Mouse (Mus musculus): ENCODE measurements at regions not wholly inside any gene's neighbourhood (a gene's known extent, or its start where the extent isn't known, plus 50 kb on each side); places are given as distances from the start of the nearest gene placed in this dataset.

DNA sequence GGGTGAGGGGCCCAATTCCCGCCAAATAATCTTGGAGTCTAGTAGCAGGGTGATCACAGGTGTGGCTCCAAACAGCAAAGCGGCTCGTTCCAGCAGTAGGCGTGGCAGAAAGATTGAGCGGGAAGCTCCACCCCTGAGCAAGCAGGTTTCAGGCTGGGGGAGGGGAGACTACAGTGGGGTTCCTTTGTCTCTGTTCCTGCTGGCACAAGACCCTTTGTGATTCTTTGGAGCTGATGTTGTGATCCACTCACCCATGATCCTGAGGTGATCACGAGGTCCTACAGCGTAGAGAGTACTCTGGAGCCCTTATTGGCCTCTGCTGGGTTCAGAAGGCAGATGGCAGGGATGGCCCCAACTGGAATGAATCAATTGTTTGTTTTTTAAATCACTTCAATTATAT, 318.7 kb downstream of the Casp12 start:
- Histone ChIP-seq H3K27ac (ENCODE audit: control insufficient read depth, low read depth, low read length) (no peak overlapping the region), H3K4me1 (ENCODE audit: control insufficient read depth in 1 of 2, insufficient read depth in 2 of 2, low read length in 2 of 2) (no peaks in the 10 kb centered on the region), H3K27me3 (ENCODE audit: control insufficient read depth in 1 of 2, insufficient read depth in 2 of 2, low read length in 2 of 2) (no peaks in the 10 kb centered on the region), H3K79me2 (ENCODE audit: control insufficient read depth, insufficient read depth, low read length, poor library complexity) (no peaks in the 10 kb centered on the region), H3K36me3 (ENCODE audit: control insufficient read depth in 1 of 2, insufficient read depth in 2 of 2, low read length in 2 of 2) (no peaks in the 10 kb centered on the region), H3K9me3 (replicated peaks; ENCODE audit: insufficient read depth, low read length) (no peaks in the 10 kb centered on the region), H3K9ac (ENCODE audit: control insufficient read depth, low read depth, low read length, poor library complexity, severe bottlenecking) (no peak overlapping the region), H3K4me3 (ENCODE audit: control insufficient read depth in 1 of 2, insufficient read depth in 1 of 2, low read depth in 2 of 2, low read length in 2 of 2) (no peak overlapping the region)
- TF ChIP-seq ZNF384 (IDR thresholded peaks at IDR 0.05; ENCODE audit: low read depth, low read length) = no peak
- TF ChIP-seq RCOR1 (IDR thresholded peaks at IDR 0.05; ENCODE audit: low read depth, low read length) = no peak
- TF ChIP-seq TAL1 (IDR thresholded peaks at IDR 0.05; ENCODE audit: low read length) = no peak
- TF ChIP-seq MYC (IDR thresholded peaks at IDR 0.05; ENCODE audit: low read depth, low read length) = no peak
- TF ChIP-seq E2F4 (IDR thresholded peaks at IDR 0.05; ENCODE audit: borderline replicate concordance, low read depth, low read length) = no peak
- TF ChIP-seq HCFC1 (IDR thresholded peaks at IDR 0.05; ENCODE audit: low read depth, low read length) = no peak
- no peak for TF ChIP-seq POLR2AphosphoS5 (IDR thresholded peaks at IDR 0.05; ENCODE audit: borderline replicate concordance, low read depth, low read length)
- TF ChIP-seq NELFE (IDR thresholded peaks at IDR 0.05; ENCODE audit: low read depth, low read length) = no peak
- no peak for TF ChIP-seq EP300 (IDR thresholded peaks at IDR 0.05; ENCODE audit: low read depth in 1 of 2, low read length in 2 of 2)
- TF ChIP-seq MYB (IDR thresholded peaks at IDR 0.05; ENCODE audit: low read depth, low read length) = no peak
- no peak for TF ChIP-seq UBTF (IDR thresholded peaks at IDR 0.05; ENCODE audit: borderline replicate concordance, insufficient read depth, low read depth, low read length)
- no peak for TF ChIP-seq POLR2A (IDR thresholded peaks at IDR 0.05; ENCODE audit: control insufficient read depth in 1 of 2, insufficient read depth in 1 of 2, low read depth in 1 of 2, low read length in 2 of 2, poor library complexity in 1 of 2)
- TF ChIP-seq ZMIZ1 (IDR thresholded peaks at IDR 0.05; ENCODE audit: low read depth, low read length) = no peak
- TF ChIP-seq ZKSCAN1 (IDR thresholded peaks at IDR 0.05; ENCODE audit: low read depth, low read length) = no peak
- no peak for DNase-seq (ENCODE audit: low read depth, low spot score)

DNA sequence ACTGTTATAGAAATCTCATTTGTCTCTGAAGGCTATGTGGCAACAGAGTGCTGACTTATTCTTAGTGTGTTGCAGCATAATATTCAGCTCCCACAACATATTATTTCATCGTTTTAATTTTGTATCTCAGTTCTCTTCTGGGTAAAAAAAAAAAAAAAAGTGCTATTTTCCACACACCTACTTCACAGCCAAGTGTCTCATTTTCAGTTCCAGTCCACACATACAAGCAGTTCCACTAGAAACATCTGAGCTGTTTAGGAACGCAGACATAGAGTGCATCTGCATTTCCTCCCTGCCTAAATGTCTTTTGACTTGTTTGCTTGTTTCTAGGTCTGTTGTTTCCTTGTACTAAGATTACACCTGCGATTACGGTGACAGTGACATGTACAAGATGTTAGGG, 328.3 kb downstream of the Casp12 start:
- H3K27ac ChIP-seq (ENCODE audit: control insufficient read depth, low read depth, low read length) = no peak overlapping the region
- H3K9ac ChIP-seq (ENCODE audit: control insufficient read depth, low read depth, low read length, poor library complexity, severe bottlenecking) = no peak overlapping the region
- H3K79me2 ChIP-seq (ENCODE audit: control insufficient read depth, insufficient read depth, low read length, poor library complexity) = no peaks in the 10 kb centered on the region
- H3K36me3 ChIP-seq (ENCODE audit: control insufficient read depth in 1 of 2, insufficient read depth in 2 of 2, low read length in 2 of 2) = no peaks in the 10 kb centered on the region
- no peak for TF ChIP-seq EP300 (IDR thresholded peaks at IDR 0.05; ENCODE audit: low read depth in 1 of 2, low read length in 2 of 2)
- TF ChIP-seq POLR2A (IDR thresholded peaks at IDR 0.05; ENCODE audit: control insufficient read depth in 1 of 2, insufficient read depth in 1 of 2, low read depth in 1 of 2, low read length in 2 of 2, poor library complexity in 1 of 2) = no peak
- TF ChIP-seq TCF12 (IDR thresholded peaks at IDR 0.05; ENCODE audit: low read depth, low read length) = no peak
- H3K4me1 ChIP-seq (ENCODE audit: control insufficient read depth in 1 of 2, insufficient read depth in 2 of 2, low read length in 2 of 2) = no peaks in the 10 kb centered on the region
- H3K9me3 ChIP-seq (replicated peaks; ENCODE audit: insufficient read depth, low read length) = no peaks in the 10 kb centered on the region
- no peak for DNase-seq (ENCODE audit: low read depth, low spot score)
- no peaks in the 10 kb centered on the region for H3K27me3 ChIP-seq (ENCODE audit: control insufficient read depth in 1 of 2, insufficient read depth in 2 of 2, low read length in 2 of 2)
- H3K4me3 ChIP-seq (ENCODE audit: control insufficient read depth in 1 of 2, insufficient read depth in 1 of 2, low read depth in 2 of 2, low read length in 2 of 2) = no peak overlapping the region

DNA sequence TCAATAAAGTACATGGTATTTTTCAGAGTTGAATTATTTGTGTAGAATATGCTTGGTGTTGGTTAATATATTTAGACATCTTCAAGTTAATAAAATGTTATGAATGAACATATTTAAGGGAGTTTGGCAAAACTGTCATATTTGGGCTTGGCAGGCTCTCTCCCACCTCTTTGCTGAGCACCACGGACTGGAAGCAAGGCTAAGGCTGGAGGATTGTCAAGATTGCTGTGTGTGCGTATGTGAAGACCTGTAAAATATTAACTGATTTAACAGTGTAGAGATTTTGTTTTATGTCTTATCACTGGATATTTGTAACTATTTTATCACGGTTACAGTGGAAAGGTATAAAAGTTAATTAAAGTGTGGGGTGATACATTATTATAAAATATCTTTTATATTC, 363.3 kb downstream of the Casp12 start:
- DNase-seq (ENCODE audit: low read depth, low spot score) = no peak
- no peaks in the 10 kb centered on the region for H3K4me1 ChIP-seq (ENCODE audit: control insufficient read depth in 1 of 2, insufficient read depth in 2 of 2, low read length in 2 of 2)
- no peak overlapping the region for H3K27ac ChIP-seq (ENCODE audit: control insufficient read depth, low read depth, low read length)
- H3K9ac ChIP-seq (ENCODE audit: control insufficient read depth, low read depth, low read length, poor library complexity, severe bottlenecking) = no peak overlapping the region
- H3K79me2 ChIP-seq (ENCODE audit: control insufficient read depth, insufficient read depth, low read length, poor library complexity) = no peaks in the 10 kb centered on the region
- TF ChIP-seq MXI1 (IDR thresholded peaks at IDR 0.05; ENCODE audit: low read depth, low read length) = no peak
- no peak for TF ChIP-seq RCOR1 (IDR thresholded peaks at IDR 0.05; ENCODE audit: low read depth, low read length)
- TF ChIP-seq USF1 (IDR thresholded peaks at IDR 0.05; ENCODE audit: low read depth, low read length) = no peak
- no peak for TF ChIP-seq SIN3A (IDR thresholded peaks at IDR 0.05; ENCODE audit: low read length)
- TF ChIP-seq EP300 (IDR thresholded peaks at IDR 0.05; ENCODE audit: low read depth in 1 of 2, low read length in 2 of 2) = no peak
- no peak for TF ChIP-seq MAZ (IDR thresholded peaks at IDR 0.05; ENCODE audit: low read depth, low read length)
- no peak for TF ChIP-seq POLR2A (IDR thresholded peaks at IDR 0.05; ENCODE audit: control insufficient read depth in 1 of 2, insufficient read depth in 1 of 2, low read depth in 1 of 2, low read length in 2 of 2, poor library complexity in 1 of 2)
- no peak for TF ChIP-seq MAFK (IDR thresholded peaks at IDR 0.05; ENCODE audit: borderline replicate concordance, low read depth, low read length)
- TF ChIP-seq ZMIZ1 (IDR thresholded peaks at IDR 0.05; ENCODE audit: low read depth, low read length) = no peak
- no peak for TF ChIP-seq MYB (IDR thresholded peaks at IDR 0.05; ENCODE audit: low read depth, low read length)
- TF ChIP-seq KAT2A (conservative IDR thresholded peaks at IDR 0.05; ENCODE audit: low read depth, low read length) = no peak
- no peak overlapping the region for H3K4me3 ChIP-seq (ENCODE audit: control insufficient read depth in 1 of 2, insufficient read depth in 1 of 2, low read depth in 2 of 2, low read length in 2 of 2)
- no peaks in the 10 kb centered on the region for H3K9me3 ChIP-seq (replicated peaks; ENCODE audit: insufficient read depth, low read length)
- H3K36me3 ChIP-seq (ENCODE audit: control insufficient read depth in 1 of 2, insufficient read depth in 2 of 2, low read length in 2 of 2) = no peaks in the 10 kb centered on the region
- no peaks in the 10 kb centered on the region for H3K27me3 ChIP-seq (ENCODE audit: control insufficient read depth in 1 of 2, insufficient read depth in 2 of 2, low read length in 2 of 2)
